Mouse (Mus musculus) liver, adult 2 months (tissue): Measurements from ENCODE around the gene Pemt. TPM values are rescaled to one million over a fixed set of nuclear protein-coding genes. Genes with fewer than 3 reads are reported as not detected.

Experiments used
- DNase-seq: peaks from one replicate; pipeline ENCODE4 v3.0.0-alpha.2; 2011; ENCODE audit warnings: low read depth, low spot score; ENCODE audit errors: extremely low read depth
- H3K27ac ChIP-seq: fragments of 200-500 bp; replicated peaks from 2 replicates; pipeline ENCODE4 v1.5.1; 2012; ENCODE audit warnings: low read depth, mild to moderate bottlenecking, control low read depth, inconsistent platforms, low read length; ENCODE audit not compliant: insufficient read depth
- H3K27me3 ChIP-seq: fragments of 200-500 bp; 2 replicates; pipeline ENCODE4 v1.6.1; 2012; ENCODE audit warnings: mild to moderate bottlenecking, moderate library complexity, low read length, inconsistent platforms; ENCODE audit not compliant: control insufficient read depth, insufficient read depth
- H3K36me3 ChIP-seq: fragments of 200-500 bp; 2 replicates; pipeline ENCODE4 v1.6.1; 2012; ENCODE audit warnings: low read length, inconsistent platforms; ENCODE audit not compliant: control insufficient read depth, insufficient read depth
- H3K4me1 ChIP-seq: fragments of 200-500 bp; 2 replicates; pipeline ENCODE4 v1.6.1; 2011; ENCODE audit warnings: low read length; ENCODE audit not compliant: control insufficient read depth, insufficient read depth
- H3K4me3 ChIP-seq: fragments of 200-500 bp; 2 replicates; pipeline ENCODE4 v1.5.1; 2011; ENCODE audit warnings: low read depth, mild to moderate bottlenecking, control low read depth, low read length, moderate library complexity; ENCODE audit not compliant: insufficient read depth
- H3K79me2 ChIP-seq: fragments of 200-500 bp; 2 replicates; pipeline ENCODE4 v1.6.1; 2012; ENCODE audit warnings: inconsistent platforms, mild to moderate bottlenecking, low read length, moderate library complexity; ENCODE audit not compliant: control insufficient read depth, insufficient read depth
- H3K9ac ChIP-seq: fragments of 200-500 bp; 2 replicates; pipeline ENCODE4 v1.6.1; 2012; ENCODE audit warnings: low read depth, mild to moderate bottlenecking, control low read depth, inconsistent platforms, low read length
- CTCF ChIP-seq: fragments of 200-500 bp; IDR thresholded peaks from 2 replicates; pipeline ENCODE4 v1.5.1; 2011; ENCODE audit warnings: low read depth, low read length, control low read depth
- POLR2A ChIP-seq: fragments of 200-500 bp; IDR thresholded peaks from 2 replicates; pipeline ENCODE4 v1.6.1; 2011; ENCODE audit warnings: low read length, control low read depth; ENCODE audit not compliant: insufficient read depth; ENCODE audit errors: extremely low read depth
- WGBS: fragments of 180-500 bp; shearing (Covaris S2); methylation state at CpG from one replicate; pipeline ENCODE4 v1.1.7; 2018; 5-methylcytosine and 5-hydroxymethylcytosine counted together
- polyA plus RNA-seq: library from polyadenylated mRNA; depleted of rRNA; stranded (reverse); fragments of >200 nt; gene quantifications from 2 replicates; pipeline ENCODE4 v1.2.3, GENCODE M21; 2012
- total RNA-seq: library from RNA; depleted of rRNA; stranded (reverse); fragments of >200 nt; gene quantifications from 2 replicates; pipeline ENCODE4 v1.2.3, GENCODE M21; 2014

Gene Pemt
- total and polyA plus RNA-seq, 2 experiments, result 432 to 1,369 TPM

GRCm38 (mm10) chr11:60034293-60034692 lies 12.0 kb downstream of the Pemt start:
- H3K4me1 ChIP-seq, result peaks cover 28% of the 10 kb centered on the region
- H3K79me2 ChIP-seq, result peaks cover 22% of the 10 kb centered on the region; the same call in 1 of the 2 replicates
- TF ChIP-seq POLR2A (no peak), CTCF (no peak)
- 27% methylated on average over 6 of the region's 6 CpGs for WGBS
- H3K27me3 ChIP-seq, result no peaks in the 10 kb centered on the region
- peak overlapping the region; percentile 64 for H3K27ac ChIP-seq
- DNase-seq, result peak; percentile 51
- H3K4me3 ChIP-seq, result peak overlapping the region; percentile 29
- H3K36me3 ChIP-seq, result no peaks in the 10 kb centered on the region; the same call in 1 of the 2 replicates
- H3K9ac ChIP-seq, result peak overlapping the region; percentile 51

- Histone ChIP-seq H3K79me2 (peaks cover 22% of the 10 kb centered on the region; the same call in 1 of the 2 replicates), H3K9ac (no peak overlapping the region), H3K4me3 (no peak overlapping the region), H3K27ac (peak overlapping the region; percentile 21; the same call in 1 of the 2 replicates), H3K4me1 (peaks cover 38% of the 10 kb centered on the region), H3K27me3 (no peaks in the 10 kb centered on the region), H3K36me3 (no peaks in the 10 kb centered on the region; the same call in 1 of the 2 replicates)
- no peak for DNase-seq
- TF ChIP-seq CTCF (no peak), POLR2A (no peak)
- 54% methylated on average over 6 of the region's 6 CpGs for whole genome bisulfite sequencing
These were observed 13.5 kb downstream of the Pemt start for GRCm38 (mm10) chr11:60032586-60033430.

- DNase-seq, result no peak
- Histone ChIP-seq H3K27me3 (no peaks in the 10 kb centered on the region), H3K27ac (no peak overlapping the region), H3K4me1 (peaks cover 43% of the 10 kb centered on the region), H3K9ac (no peak overlapping the region), H3K36me3 (no peaks in the 10 kb centered on the region; the same call in 1 of the 2 replicates), H3K79me2 (peaks cover 40% of the 10 kb centered on the region), H3K4me3 (no peak overlapping the region)
- TF ChIP-seq CTCF (no peak), POLR2A (no peak)
- 71% methylated on average over 4 of the region's 4 CpGs for whole genome bisulfite sequencing
These were observed 15.4 kb downstream of the Pemt start for GRCm38 (mm10) chr11:60030747-60031331.

DNA sequence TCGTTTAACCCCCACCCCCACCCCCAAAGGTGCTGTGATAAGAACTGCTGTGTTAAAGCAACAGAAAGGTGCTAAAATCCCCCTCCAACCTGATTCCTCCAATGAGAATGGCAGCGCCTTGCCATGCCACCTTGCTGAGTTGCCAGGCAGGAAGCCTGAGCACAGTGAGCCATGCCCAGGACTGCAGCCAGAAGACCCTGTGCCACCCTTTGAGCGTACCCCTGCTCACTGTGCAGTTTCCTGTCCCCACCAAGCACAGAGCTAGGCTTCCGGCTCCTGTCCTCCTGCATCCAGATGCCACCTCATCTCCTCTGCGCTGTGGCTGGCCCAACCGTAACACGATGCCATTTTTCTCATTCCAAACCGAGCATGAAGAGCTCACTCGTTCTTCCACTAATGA lies 16.3 kb downstream of the Pemt start:
- TF ChIP-seq CTCF, result no peak
- no peak for TF ChIP-seq POLR2A
- H3K27ac ChIP-seq, result no peak overlapping the region
- whole genome bisulfite sequencing, result 82% methylated on average over 9 of the region's 9 CpGs
- peaks cover 40% of the 10 kb centered on the region for H3K4me1 ChIP-seq
- H3K27me3 ChIP-seq, result no peaks in the 10 kb centered on the region
- no peak overlapping the region for H3K4me3 ChIP-seq
- peaks cover 48% of the 10 kb centered on the region for H3K79me2 ChIP-seq
- H3K9ac ChIP-seq, result no peak overlapping the region
- DNase-seq, result no peak
- no peaks in the 10 kb centered on the region; the same call in 1 of the 2 replicates for H3K36me3 ChIP-seq

- Histone ChIP-seq H3K27ac (peak overlapping the region; percentile 64), H3K36me3 (no peaks in the 10 kb centered on the region; the same call in 1 of the 2 replicates), H3K9ac (peak overlapping the region; percentile 26), H3K27me3 (no peaks in the 10 kb centered on the region), H3K4me1 (peaks cover 27% of the 10 kb centered on the region), H3K4me3 (no peak overlapping the region), H3K79me2 (peaks cover 47% of the 10 kb centered on the region)
- DNase-seq, result peak; percentile 96
- WGBS, result 33% methylated on average over 10 of the region's 10 CpGs
- TF ChIP-seq POLR2A (no peak), CTCF (no peak)
These were observed 18.1 kb downstream of the Pemt start for GRCm38 (mm10) chr11:60027913-60028875.
